Mouse (Mus musculus) bone marrow, adult 2 months (tissue): Measurements from ENCODE around the gene Rhof. TPM values are rescaled to one million over a fixed set of nuclear protein-coding genes. Genes with fewer than 3 reads are reported as not detected.
A peak's percentile ranks its signal among the peaks of the same experiment; 100 is the strongest.

Experiments used
- H3K27ac ChIP-seq: fragments of 200-500 bp; 2 replicates; pipeline ENCODE4 v1.5.1; 2012; ENCODE audit warnings: low read depth, mild to moderate bottlenecking, control low read depth, inconsistent platforms, low read length; ENCODE audit not compliant: control insufficient read depth, poor library complexity, insufficient read depth
- H3K4me1 ChIP-seq: fragments of 200-500 bp; 2 replicates; pipeline ENCODE4 v1.6.1; 2011; ENCODE audit warnings: low read length; ENCODE audit not compliant: control insufficient read depth, insufficient read depth
- H3K4me3 ChIP-seq: fragments of 200-500 bp; replicated peaks from 2 replicates; pipeline ENCODE3; 2011; ENCODE audit warnings: mild to moderate bottlenecking, low read depth, low read length, control low read depth; ENCODE audit not compliant: control insufficient read depth
- CTCF ChIP-seq: fragments of 200-500 bp; IDR thresholded peaks from 2 replicates; pipeline ENCODE4 v1.5.1; 2011; ENCODE audit warnings: low read length, control low read depth; ENCODE audit not compliant: control insufficient read depth, insufficient read depth
- POLR2A ChIP-seq: fragments of 200-500 bp; IDR thresholded peaks from 2 replicates; pipeline ENCODE4 v1.6.1; 2011; ENCODE audit warnings: low read depth, mild to moderate bottlenecking, control low read depth, low read length, borderline replicate concordance; ENCODE audit not compliant: control insufficient read depth
- WGBS: fragments of 180-500 bp; shearing (Covaris S2); methylation state at CpG from one replicate; pipeline ENCODE4 v1.1.7; 2018; 5-methylcytosine and 5-hydroxymethylcytosine counted together
- polyA plus RNA-seq: library from polyadenylated mRNA; stranded (reverse); fragments of >200 nt; gene quantifications from 2 replicates; pipeline ENCODE4 v1.2.4, GENCODE M21; 2011; ENCODE audit warnings: low replicate concordance; ENCODE audit not compliant: missing spikeins, insufficient read depth, insufficient read length

Gene Rhof
- polyA plus RNA-seq: 4.0 and 7.2 TPM in 2 replicates

- WGBS: 1% methylated on average over 44 of the region's 44 CpGs
Measured at GRCm38 (mm10) chr5:123132308-123133071, at the start of gene Rhof. Gene Rhof (minus strand): TSS chr5:123132692.

GRCm38 (mm10) chr5:123181536-123181935, 49.0 kb upstream of the Rhof start:
- no peaks in the 10 kb centered on the region for H3K4me1 ChIP-seq
- H3K27ac ChIP-seq: no peak overlapping the region
- 80% methylated on average over 6 of the region's 6 CpGs for WGBS
- no peak overlapping the region for H3K4me3 ChIP-seq
- TF ChIP-seq CTCF (no peak), POLR2A (no peak)

More at GRCm38 (mm10) chr5:123132308-123133071, at the start of gene Rhof:
- H3K4me3 ChIP-seq: peak within 1 kb of the TSS; percentile 69
- peak within 1 kb of the TSS; percentile 57 for H3K27ac ChIP-seq
- H3K4me1 ChIP-seq: peaks cover 3% of the 10 kb centered on the region; the same call in 1 of the 2 replicates
- TF ChIP-seq CTCF: peak; percentile 94
- TF ChIP-seq POLR2A: peak; percentile 61; the same call in 1 of the 2 replicates

GRCm38 (mm10) chr5:123180390-123180789, 47.9 kb upstream of the Rhof start:
- 91% methylated on average over 15 of the region's 15 CpGs for WGBS
- H3K4me1 ChIP-seq: no peaks in the 10 kb centered on the region
- H3K4me3 ChIP-seq: no peak overlapping the region
- TF ChIP-seq POLR2A: no peak
- H3K27ac ChIP-seq: no peak overlapping the region

- H3K27ac ChIP-seq: no peak overlapping the region
- TF ChIP-seq CTCF (no peak), POLR2A (no peak)
Measured at GRCm38 (mm10) chr5:123178792-123179191, 46.3 kb upstream of the Rhof start.

GRCm38 (mm10) chr5:123171646-123172350, 39.3 kb upstream of the Rhof start:
- Histone ChIP-seq H3K27ac (no peak overlapping the region), H3K4me1 (no peaks in the 10 kb centered on the region), H3K4me3 (peak overlapping the region; percentile 3)
- TF ChIP-seq CTCF (peak; percentile 97), POLR2A (no peak)
- 25% methylated on average over 22 of the region's 22 CpGs for WGBS

More at GRCm38 (mm10) chr5:123178792-123179191, 46.3 kb upstream of the Rhof start:
- H3K4me1 ChIP-seq: no peaks in the 10 kb centered on the region
- WGBS: 84% methylated on average over 5 of the region's 5 CpGs
- H3K4me3 ChIP-seq: no peak overlapping the region

GRCm38 (mm10) chr5:123170365-123170764, 37.9 kb upstream of the Rhof start:
- H3K4me3 ChIP-seq: no peak overlapping the region
- no peaks in the 10 kb centered on the region for H3K4me1 ChIP-seq
- 89% methylated on average over 9 of the region's 9 CpGs for WGBS
- H3K27ac ChIP-seq: no peak overlapping the region
- no peak for TF ChIP-seq POLR2A
- TF ChIP-seq CTCF: no peak

GRCm38 (mm10) chr5:123169284-123169683, 36.8 kb upstream of the Rhof start, which contains the start of gene Psmd9:
Gene Psmd9 (plus strand): TSS chr5:123169413.
- Histone ChIP-seq H3K27ac (no peak within 1 kb of the TSS), H3K4me1 (no peaks in the 10 kb centered on the region), H3K4me3 (no peak within 1 kb of the TSS)
- WGBS: 80% methylated on average over 5 of the region's 5 CpGs
- TF ChIP-seq CTCF (no peak), POLR2A (no peak)

GRCm38 (mm10) chr5:123167591-123167990, 35.1 kb upstream of the Rhof start:
- TF ChIP-seq CTCF (no peak), POLR2A (no peak)
- H3K4me1 ChIP-seq: no peaks in the 10 kb centered on the region
- 28% methylated on average over 5 of the region's 5 CpGs for WGBS
- H3K27ac ChIP-seq: no peak overlapping the region
- H3K4me3 ChIP-seq: no peak overlapping the region
